Mouse (Mus musculus) erythroid progenitor cell, adult 5-6 weeks (primary cell): Measurements from ENCODE around the gene Klrb1a. TPM values are rescaled to one million over a fixed set of nuclear protein-coding genes. Genes with fewer than 3 reads are reported as not detected.

ENCODE experiments used
- ATAC-seq: replicated peaks from 2 replicates; pipeline ENCODE4 v1.8.0; 2016; ENCODE audit warnings: moderate number of reproducible peaks, mild to moderate bottlenecking, moderate TSS enrichment, inconsistent platforms; ENCODE audit not compliant: poor library complexity, low FRiP score, severe bottlenecking
- total RNA-seq, 2 experiments: library from RNA; stranded (forward) in 1 of 2; stranded (reverse) in 1 of 2; fragments of 150-400 nt in 1 of 2; fragments of 186-747, 209-891 nt in 1 of 2; gene quantifications; 2 replicates each; pipeline versions ENCODE4 v1.2.3 to v1.2.4; 2015 to 2017; ENCODE audit warnings: low replicate concordance in 2 of 2

Klrb1a gene
- total RNA-seq, 2 experiments from 2014 or later, result not detected

DNA sequence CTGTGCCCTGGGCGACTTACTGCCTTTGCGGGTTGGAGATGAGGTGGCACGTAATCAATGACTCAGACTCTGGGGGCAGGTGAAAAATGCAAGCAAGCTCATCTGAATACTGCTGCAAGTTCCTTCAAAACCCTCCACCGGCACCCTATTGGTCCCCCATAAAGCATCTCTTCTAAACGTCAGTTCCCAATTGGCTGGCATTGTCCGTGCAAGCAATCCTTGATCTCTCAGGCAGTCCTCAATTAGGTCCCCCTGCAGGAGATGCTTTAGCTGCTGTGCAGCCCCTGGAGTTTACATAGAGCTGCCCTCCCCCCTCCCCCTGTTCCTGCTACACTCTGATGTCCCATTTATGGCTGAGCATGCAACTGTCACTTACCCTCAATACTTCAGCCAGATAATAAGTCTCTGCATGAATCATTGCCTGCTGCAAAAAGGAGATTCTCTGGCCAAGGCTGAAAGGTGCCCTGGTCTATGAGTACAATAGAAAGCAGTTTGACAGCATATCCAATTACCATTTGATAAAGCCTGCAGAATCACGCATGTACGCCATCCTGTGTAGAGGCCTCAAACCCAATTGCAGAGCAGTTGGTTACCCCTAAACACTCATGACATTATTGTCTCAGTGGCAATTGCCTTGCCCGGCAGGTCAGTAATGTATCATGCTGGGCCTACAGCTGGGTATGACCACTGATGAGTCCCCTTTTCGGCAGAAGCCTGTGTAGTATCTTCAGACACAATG lies 20.7 kb downstream of the Klrb1a start:
- ATAC-seq, result no peak

DNA sequence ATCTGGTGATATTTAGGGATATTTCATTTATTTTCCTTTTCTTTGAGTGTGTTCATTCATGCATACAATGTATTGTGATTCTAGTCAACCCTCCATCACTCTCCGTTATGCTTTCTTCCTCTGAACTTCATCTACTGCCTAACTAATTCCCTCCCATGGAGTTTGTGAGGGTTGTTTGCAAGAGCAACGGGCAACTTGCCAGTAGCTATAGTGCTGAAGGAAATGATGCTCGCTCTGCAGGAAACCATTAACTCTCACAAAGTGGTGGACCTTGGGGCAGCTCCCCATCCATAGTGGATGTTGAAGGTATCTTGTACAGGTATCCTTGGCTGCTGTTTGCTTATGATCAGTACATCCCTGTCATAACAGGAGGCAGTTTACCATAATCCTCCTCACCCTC lies 21.3 kb downstream of the Klrb1a start:
- ATAC-seq, result no peak

DNA sequence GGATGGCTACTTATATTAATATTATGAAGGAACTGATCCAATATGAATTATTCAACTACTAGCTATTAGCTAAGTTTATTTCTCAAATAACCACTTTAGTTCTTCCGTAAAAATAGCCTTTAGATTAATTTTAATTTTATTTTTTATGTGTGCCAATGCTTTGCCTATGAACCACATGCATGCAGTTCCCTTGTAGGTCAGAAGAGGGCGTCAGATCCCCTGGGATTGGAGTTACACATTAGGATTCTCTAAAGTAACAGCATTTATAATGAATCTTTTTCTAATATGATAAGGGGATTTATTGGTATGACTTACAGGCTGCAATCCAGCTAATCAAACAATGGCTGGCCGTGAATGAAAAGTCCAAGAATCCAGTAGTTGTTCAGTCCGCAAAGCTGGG lies 23.8 kb downstream of the Klrb1a start:
- ATAC-seq, result no peak

DNA sequence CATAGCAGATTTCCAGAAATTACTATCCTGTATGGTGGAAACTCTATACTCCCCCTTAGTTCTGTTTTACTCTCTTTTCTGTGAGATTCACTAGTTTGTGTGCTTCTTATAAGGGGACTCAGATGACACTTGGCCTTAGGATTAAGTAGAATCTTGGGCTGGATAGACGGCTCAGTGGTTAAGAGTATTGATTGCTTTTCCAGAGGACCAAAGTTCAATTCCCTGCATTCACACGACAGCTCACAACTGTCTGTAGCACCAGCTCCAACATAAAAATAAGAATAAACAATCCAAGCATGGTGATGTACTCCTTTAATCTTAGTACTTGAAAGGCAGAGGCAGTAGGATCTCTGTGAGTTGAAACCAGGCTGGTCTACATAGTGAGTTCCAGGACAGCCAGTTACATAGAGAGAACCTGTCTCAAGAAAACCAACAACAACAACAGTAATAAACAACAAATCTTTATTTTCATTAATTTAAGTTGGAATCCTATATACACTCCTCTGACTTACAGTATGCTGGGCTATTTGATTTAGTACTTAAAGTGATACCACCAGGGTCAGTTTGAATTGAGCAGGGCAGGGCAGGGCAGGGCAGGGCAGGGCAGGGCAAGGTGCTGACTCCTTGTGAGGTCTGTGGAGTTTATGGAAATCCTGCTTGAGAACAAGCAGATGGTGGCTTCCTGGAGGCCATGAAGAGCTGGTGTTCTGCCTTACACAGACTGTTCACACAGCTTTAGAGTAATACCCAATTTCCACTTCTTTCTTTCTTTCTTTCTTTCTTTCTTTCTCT lies 24.9 kb downstream of the Klrb1a start:
- ATAC-seq, result no peak

DNA sequence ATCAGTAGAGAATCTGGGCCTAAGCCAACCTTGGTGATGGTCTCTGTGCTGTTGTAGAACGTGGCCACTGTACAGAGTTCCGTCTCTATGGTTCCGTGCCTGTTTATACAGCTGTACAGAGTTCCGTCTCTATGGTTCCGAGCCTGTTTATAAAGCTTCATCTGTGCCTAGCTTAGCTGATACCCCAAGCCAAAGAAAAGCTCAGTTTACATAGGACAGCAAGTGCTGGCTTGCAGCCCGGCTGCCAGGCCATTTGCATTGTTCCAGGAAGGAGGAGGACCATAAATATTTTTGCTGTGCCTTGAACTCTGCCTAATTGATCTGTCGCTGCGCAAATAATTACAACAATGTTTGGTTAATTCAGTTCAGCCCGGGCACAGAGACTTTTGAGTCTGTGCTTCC lies 26.2 kb downstream of the Klrb1a start:
- ATAC-seq, result no peak

DNA sequence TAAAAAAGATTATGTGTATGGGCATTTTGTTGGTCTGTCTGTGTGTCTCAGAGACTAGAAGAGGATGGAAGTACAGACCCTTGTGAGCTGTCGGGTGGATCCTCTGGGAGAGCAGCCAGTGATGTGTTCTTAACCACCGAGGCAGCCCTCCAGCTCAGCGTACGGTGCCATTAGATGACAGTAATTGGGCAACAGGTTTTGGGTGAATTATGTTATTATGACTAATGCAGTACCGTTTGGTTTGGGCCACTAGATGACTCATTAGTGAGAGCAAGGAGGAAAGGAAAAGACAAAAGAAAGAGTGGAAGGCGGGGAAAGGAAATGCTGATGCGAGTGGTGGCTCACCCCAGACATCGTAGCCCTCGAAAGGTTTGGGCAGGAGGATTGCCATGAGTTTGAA lies 28.7 kb downstream of the Klrb1a start:
- no peak for ATAC-seq

DNA sequence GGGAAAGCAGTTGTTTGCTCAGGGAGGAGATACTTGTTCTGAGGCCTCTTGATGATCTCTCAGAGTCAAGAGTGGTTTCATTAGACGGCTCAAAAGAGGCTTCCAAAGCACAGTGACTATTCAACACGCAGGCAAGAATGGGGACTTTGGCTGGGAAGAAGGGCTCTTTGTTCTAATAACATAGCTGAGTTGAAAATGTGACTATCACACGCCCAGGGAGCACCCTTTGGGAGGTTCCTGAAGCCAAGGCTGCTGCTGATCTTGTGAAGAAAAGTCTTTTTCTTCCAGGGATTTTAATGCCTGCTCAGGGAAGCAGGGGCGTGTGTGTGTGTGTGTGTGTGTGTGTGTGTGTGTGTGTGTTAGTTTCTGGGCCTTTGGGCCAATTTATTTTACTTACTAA lies 33.9 kb downstream of the Klrb1a start:
- ATAC-seq, result no peak

DNA sequence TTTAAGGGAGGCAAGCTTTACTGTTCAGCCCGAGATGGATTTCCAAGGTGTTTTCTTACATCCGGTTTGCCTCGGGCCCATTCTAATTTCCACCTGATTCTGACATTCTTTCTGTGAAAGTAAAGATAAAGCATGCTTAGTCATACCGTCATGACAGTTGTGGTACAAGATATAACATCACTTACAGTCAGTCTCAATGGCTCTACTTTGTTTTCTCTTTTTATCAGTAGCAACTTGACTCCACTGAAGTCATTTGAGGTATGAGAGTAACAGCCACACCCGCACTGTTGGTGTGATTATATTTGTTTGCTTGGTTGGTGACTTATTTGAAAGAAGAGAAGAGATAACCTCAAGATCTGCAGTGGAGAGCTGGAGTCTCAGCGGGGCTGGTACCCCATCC lies 35.7 kb downstream of the Klrb1a start:
- no peak for ATAC-seq

DNA sequence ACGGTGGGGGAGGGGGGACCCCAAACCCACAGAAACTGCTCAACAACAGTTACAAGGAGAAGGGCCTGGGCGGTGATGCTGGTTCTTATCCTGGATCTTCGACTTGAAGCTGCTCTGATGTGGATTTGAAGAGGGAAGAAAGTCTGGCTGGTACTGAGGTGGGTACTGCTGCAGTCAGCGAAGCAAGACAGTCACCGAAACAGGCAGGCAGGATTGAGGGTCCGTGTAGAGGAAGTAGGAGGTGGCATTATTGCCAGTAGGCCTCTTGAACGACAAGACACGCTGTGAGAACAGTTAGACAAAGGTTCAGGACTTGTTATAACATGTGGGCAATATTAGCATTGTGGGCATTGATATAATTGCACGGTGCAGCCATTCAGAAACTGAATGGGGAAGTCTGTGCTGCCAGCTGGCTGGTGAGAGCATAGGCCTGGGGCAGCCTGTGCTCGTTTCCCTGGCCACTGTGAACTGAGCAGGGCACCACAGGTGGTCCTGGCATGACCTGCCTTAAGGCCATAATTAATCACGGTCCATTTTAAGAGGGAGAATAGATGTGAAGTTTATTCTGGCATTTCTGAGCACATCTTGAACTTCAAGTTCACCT lies 37.6 kb downstream of the Klrb1a start:
- ATAC-seq, result no peak

DNA sequence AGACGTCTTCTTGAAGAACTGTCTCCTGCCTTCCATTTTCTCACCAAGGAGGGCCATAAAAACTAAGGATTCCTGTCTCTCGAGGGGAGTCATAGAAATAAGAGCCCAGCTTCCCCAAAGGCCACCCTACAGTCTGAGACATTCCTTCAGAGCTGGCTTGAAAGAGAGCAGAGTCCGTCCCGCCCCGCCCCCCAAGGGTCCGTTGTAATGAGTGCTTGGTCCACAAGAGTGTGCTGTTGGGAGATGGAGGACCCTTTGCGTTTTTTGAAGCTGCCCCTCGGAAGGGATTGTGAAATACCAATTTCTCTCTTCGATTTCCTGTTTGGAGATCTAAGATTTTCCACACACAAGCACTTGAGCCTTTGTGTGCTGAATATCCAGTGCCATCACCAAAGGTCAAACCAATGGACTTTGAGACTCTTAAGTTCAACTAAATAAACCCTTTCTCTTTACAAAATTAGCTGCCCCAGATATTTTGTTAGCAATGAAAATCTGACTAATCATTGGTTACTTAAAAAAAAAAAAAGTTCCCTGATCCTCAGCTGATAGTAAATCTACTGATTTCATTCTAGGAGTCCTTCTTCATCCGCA lies 39.2 kb downstream of the Klrb1a start:
- ATAC-seq, result no peak

DNA sequence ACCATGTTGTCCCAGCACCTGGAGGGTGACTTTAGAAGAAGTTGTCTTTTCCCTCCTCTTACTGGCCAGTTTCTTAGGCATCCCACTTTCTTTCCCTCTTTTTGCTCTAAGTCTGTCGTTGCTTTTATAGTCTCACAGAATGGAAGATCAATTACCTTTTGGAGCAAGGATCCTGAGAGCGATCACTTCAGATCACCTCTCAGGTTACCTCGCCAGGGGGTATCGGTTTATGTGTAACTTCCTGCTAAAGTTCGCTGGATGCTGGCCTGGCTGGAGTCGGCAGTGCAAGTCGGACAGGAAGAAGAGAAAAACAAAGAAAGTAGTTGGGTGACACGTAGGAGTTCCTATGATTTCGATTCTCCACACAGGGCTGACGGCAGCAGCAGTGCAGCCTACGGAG lies 41.8 kb downstream of the Klrb1a start, which contains the start of gene A2ml1:
A2ml1 (minus strand) TSS at position 101 of the 400 bp plus-strand sequence.
- ATAC-seq, result no peak

DNA sequence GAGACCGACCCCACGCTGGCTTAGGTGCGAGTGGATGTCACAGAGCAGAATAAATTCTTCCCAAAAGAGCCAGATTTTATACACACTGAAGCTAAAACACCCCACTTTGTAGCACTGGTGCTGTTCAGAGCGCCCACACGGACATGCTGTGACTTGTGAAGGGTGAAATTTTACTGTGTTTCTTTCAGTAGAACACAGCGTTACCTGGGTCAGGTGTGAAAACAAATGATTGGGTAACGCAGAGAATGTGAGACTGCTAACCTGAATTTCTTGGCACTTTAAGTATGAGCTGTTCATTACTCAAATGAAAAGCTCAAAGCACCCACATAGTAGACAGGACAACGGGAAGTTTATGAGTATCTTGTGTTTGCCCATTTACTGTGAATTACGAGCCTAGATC lies 46.0 kb downstream of the Klrb1a start:
- ATAC-seq, result no peak

DNA sequence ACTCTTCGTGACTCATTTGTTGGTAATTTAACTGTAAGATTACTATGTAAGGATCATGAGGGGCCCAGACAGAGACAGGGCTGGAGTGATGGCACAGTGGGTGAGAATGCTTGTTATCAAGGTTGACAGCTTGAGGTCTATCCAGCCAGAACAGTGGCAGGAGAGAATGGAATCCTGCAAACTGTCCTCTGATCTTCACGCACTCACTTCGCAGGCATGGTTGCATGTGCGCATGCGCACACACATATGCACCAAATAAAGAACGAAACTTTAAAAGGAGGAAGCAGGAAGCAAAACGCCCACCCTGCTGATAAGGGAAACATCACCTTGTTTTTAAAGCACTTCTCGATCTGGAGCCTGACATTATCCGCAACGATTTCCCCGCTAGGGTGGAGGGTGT lies 56.7 kb downstream of the Klrb1a start:
- no peak for ATAC-seq

Other genes with a start within 250 kb of the Klrb1a start
- gene Tex52, start 248.1 kb downstream of the Klrb1a start, total RNA-seq (2015; ENCODE audit: low replicate concordance), result not detected in 2 replicates
- 1.9 and 6.4 TPM in 2 replicates for gene Tex52, start 248.1 kb downstream of the Klrb1a start, total RNA-seq (2017; ENCODE audit: low replicate concordance)
- gene Gm44596, start 248.0 kb downstream of the Klrb1a start, total RNA-seq (2015; ENCODE audit: low replicate concordance), result not detected in 2 replicates
- not detected in 2 replicates for gene Gm44596, start 248.0 kb downstream of the Klrb1a start, total RNA-seq (2017; ENCODE audit: low replicate concordance)
- not detected in 2 replicates for gene Nrip2, start 224.2 kb downstream of the Klrb1a start, total RNA-seq (2015; ENCODE audit: low replicate concordance)
- not detected in 2 replicates for gene Nrip2, start 224.2 kb downstream of the Klrb1a start, total RNA-seq (2017; ENCODE audit: low replicate concordance)
- 3.6 and 37.3 TPM in 2 replicates for gene Itfg2, start 198.6 kb downstream of the Klrb1a start, total RNA-seq (2015; ENCODE audit: low replicate concordance)
- gene Itfg2, start 198.6 kb downstream of the Klrb1a start, total RNA-seq (2017; ENCODE audit: low replicate concordance), result 5.9 and 19.5 TPM in 2 replicates
- 18.0 and 23.5 TPM in 2 replicates for gene Fkbp4, start 184.9 kb downstream of the Klrb1a start, total RNA-seq (2015; ENCODE audit: low replicate concordance)
- 40.8 and 44.4 TPM in 2 replicates for gene Fkbp4, start 184.9 kb downstream of the Klrb1a start, total RNA-seq (2017; ENCODE audit: low replicate concordance)
- gene Pzp, start 96.8 kb downstream of the Klrb1a start, total RNA-seq (2015; ENCODE audit: low replicate concordance), result not detected in 2 replicates
- gene Pzp, start 96.8 kb downstream of the Klrb1a start, total RNA-seq (2017; ENCODE audit: low replicate concordance), result not detected in 2 replicates
- not detected in 2 replicates for gene A2ml1, start 41.9 kb downstream of the Klrb1a start, total RNA-seq (2015; ENCODE audit: low replicate concordance)
- not detected in 2 replicates for gene A2ml1, start 41.9 kb downstream of the Klrb1a start, total RNA-seq (2017; ENCODE audit: low replicate concordance)
- gene Clec2h, start 38.9 kb upstream of the Klrb1a start, total RNA-seq (2015; ENCODE audit: low replicate concordance), result not detected in 2 replicates
- not detected in 2 replicates for gene Clec2h, start 38.9 kb upstream of the Klrb1a start, total RNA-seq (2017; ENCODE audit: low replicate concordance)
- not detected in 2 replicates for gene Klrb1, start 99.5 kb upstream of the Klrb1a start, total RNA-seq (2015; ENCODE audit: low replicate concordance)
- not detected in 2 replicates for gene Klrb1, start 99.5 kb upstream of the Klrb1a start, total RNA-seq (2017; ENCODE audit: low replicate concordance)
- 10.5 TPM in 1 of 2 replicates, not detected in the other for gene Klrb1c, start 165.7 kb upstream of the Klrb1a start, total RNA-seq (2015; ENCODE audit: low replicate concordance)
- gene Klrb1c, start 165.7 kb upstream of the Klrb1a start, total RNA-seq (2017; ENCODE audit: low replicate concordance), result 1.3 and 1.5 TPM in 2 replicates
- gene Gm44511, start 202.8 kb upstream of the Klrb1a start, total RNA-seq (2015; ENCODE audit: low replicate concordance), result not detected in 2 replicates
- gene Gm44511, start 202.8 kb upstream of the Klrb1a start, total RNA-seq (2017; ENCODE audit: low replicate concordance), result not detected in 2 replicates
- gene Klrb1b, start 202.8 kb upstream of the Klrb1a start, total RNA-seq (2015; ENCODE audit: low replicate concordance), result 2.9 TPM in 1 of 2 replicates, not detected in the other
- gene Klrb1b, start 202.8 kb upstream of the Klrb1a start, total RNA-seq (2017; ENCODE audit: low replicate concordance), result not detected in 2 replicates